Mouse (Mus musculus) hindbrain, embryonic 14.5 days (tissue): Measurements from ENCODE around the gene Marveld3. TPM values are rescaled to one million over a fixed set of nuclear protein-coding genes. Genes with fewer than 3 reads are reported as not detected.

Source experiments
- ATAC-seq: fragments of 200-750 bp; cut with Nextera tagmentation; 2 replicates; pipeline ENCODE4 v1.8.0; 2017; ENCODE audit warnings: moderate number of reproducible peaks, mild to moderate bottlenecking, moderate TSS enrichment, moderate library complexity; ENCODE audit not compliant: low FRiP score
- DNase-seq: peaks from one replicate; pipeline ENCODE4 v3.0.0-alpha.2; 2015; ENCODE audit warnings: low spot score
- H3K27ac ChIP-seq: fragments of 300-500 bp; sonication (generic); 2 replicates; pipeline ENCODE4 v1.5.1; 2014; ENCODE audit warnings: mild to moderate bottlenecking, moderate library complexity
- H3K27me3 ChIP-seq: fragments of 300-500 bp; sonication (generic); 2 replicates; pipeline ENCODE4 v1.6.1; 2014; ENCODE audit warnings: mild to moderate bottlenecking, low read length, mixed read lengths; ENCODE audit not compliant: control insufficient read depth, insufficient read depth
- H3K36me3 ChIP-seq: fragments of 300-500 bp; sonication (generic); replicated peaks from 2 replicates; pipeline ENCODE4 v1.6.1; 2014; ENCODE audit not compliant: control insufficient read depth, insufficient read depth
- H3K4me1 ChIP-seq: fragments of 300-500 bp; sonication (generic); replicated peaks from 2 replicates; pipeline ENCODE4 v1.6.1; 2014; ENCODE audit warnings: antibody characterized with exemption, low read length, mixed read lengths; ENCODE audit not compliant: control insufficient read depth, insufficient read depth
- H3K4me2 ChIP-seq: fragments of 300-500 bp; sonication (generic); replicated peaks from 2 replicates; pipeline ENCODE4 v1.6.1; 2014; ENCODE audit warnings: mild to moderate bottlenecking, moderate library complexity
- H3K4me3 ChIP-seq: fragments of 300-500 bp; sonication (generic); replicated peaks from 2 replicates; pipeline ENCODE4 v1.5.1; 2014; ENCODE audit warnings: mild to moderate bottlenecking, low read length
- H3K9ac ChIP-seq: fragments of 300-500 bp; sonication (generic); 2 replicates; pipeline ENCODE4 v1.6.1; 2014
- H3K9me3 ChIP-seq: fragments of 300-500 bp; sonication (generic); 2 replicates; pipeline ENCODE4 v1.6.1; 2016; ENCODE audit warnings: low read length; ENCODE audit not compliant: control insufficient read depth
- WGBS: fragments of 180-500 bp; shearing (Covaris S2); extraction: QIAGEN DNeasy Blood & Tissue Kit; methylation state at CpG from one replicate; pipeline ENCODE4 v1.1.7; 2014; 5-methylcytosine and 5-hydroxymethylcytosine counted together
- polyA plus RNA-seq: library from polyadenylated mRNA; unstranded; fragments of >200 nt; fragmentation: Nextera tagmentation; extraction: Ambion mirVana; gene quantifications from 2 replicates; pipeline ENCODE4 v1.2.1, GENCODE M21; 2014

The Marveld3 gene
- polyA plus RNA-seq, 1 experiment from 2014 or later, result 0.83 TPM

- Histone ChIP-seq H3K27me3 (no peaks in the 10 kb centered on the region), H3K4me1 (0 out of 2 replicates have a peak, but pooled peaks cover 6% of the 10 kb centered on the region), H3K4me2 (no peak overlapping the region), H3K36me3 (no peaks in the 10 kb centered on the region), H3K9ac (no peak overlapping the region), H3K27ac (no peak overlapping the region), H3K9me3 (peaks cover 14% of the 10 kb centered on the region), H3K4me3 (no peak overlapping the region)
- 75% methylated on average over 6 of the region's 6 CpGs for WGBS
- DNase-seq (no peak), ATAC-seq (no peak)
Measured at GRCm38 (mm10) chr8:109979339-109979738, 17.3 kb upstream of the Marveld3 start.

DNA sequence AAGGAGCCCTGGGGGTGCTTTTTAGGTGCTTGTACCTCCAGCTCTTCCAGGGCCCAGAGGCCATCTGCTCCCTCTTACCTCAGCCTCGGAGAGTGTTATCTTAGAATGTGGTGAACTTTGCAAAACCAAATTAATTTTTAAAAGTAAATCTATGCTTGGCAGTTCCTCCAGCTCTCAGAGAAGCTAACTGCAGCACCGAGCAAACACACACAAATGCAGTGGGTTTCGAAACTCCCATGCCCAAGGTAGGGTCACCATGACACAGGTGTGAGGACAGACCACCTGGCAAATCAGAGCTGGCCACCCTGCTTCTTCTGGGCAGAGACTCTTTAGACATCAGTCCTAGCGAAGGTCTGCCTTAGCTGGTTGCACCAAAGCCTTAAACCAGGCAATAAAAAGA, 10.9 kb upstream of the Marveld3 start:
- no peak for ATAC-seq
- Histone ChIP-seq H3K36me3 (no peaks in the 10 kb centered on the region), H3K4me1 (no peaks in the 10 kb centered on the region), H3K4me2 (no peak overlapping the region), H3K9me3 (peaks cover 14% of the 10 kb centered on the region), H3K27me3 (peaks cover 19% of the 10 kb centered on the region), H3K27ac (no peak overlapping the region), H3K9ac (no peak overlapping the region), H3K4me3 (no peak overlapping the region)
- DNase-seq, result no peak
- WGBS, result 91% methylated on average over 4 of the region's 4 CpGs

DNA sequence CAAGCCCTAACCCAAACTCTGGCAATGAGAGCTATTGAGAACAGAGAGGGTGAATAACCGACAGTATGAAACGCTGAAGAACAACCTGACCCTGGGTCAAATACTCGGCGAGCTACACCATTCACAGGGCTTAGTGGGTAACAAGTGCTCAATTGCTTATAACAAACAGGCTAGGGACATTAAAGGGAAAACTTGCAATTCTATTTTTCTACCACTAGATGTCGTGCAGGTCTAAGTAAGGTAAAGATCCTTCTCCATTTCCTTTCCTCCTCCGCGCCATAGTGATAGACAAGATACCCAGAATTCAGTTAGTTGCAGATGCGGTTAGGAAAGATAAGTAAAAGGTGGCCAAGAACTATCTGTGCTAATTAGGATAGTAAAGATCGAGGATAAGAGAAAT, 8.3 kb upstream of the Marveld3 start:
- H3K27me3 ChIP-seq, result peaks cover 19% of the 10 kb centered on the region
- no peak overlapping the region for H3K27ac ChIP-seq
- DNase-seq, result peak; percentile 85
- 6% methylated on average over 9 of the region's 9 CpGs for WGBS
- no peak overlapping the region for H3K4me2 ChIP-seq
- H3K9ac ChIP-seq, result no peak overlapping the region
- H3K9me3 ChIP-seq, result peaks cover 1% of the 10 kb centered on the region; the same call in 1 of the 2 replicates
- ATAC-seq, result 0 out of 2 replicates have a peak, but pooled peaks have one; percentile 24
- no peaks in the 10 kb centered on the region for H3K36me3 ChIP-seq
- H3K4me1 ChIP-seq, result no peaks in the 10 kb centered on the region
- H3K4me3 ChIP-seq, result no peak overlapping the region

GRCm38 (mm10) chr8:109968837-109969236, 6.8 kb upstream of the Marveld3 start:
- H3K9me3 ChIP-seq, result no peaks in the 10 kb centered on the region
- no peak for DNase-seq
- WGBS, result 60% methylated on average over 10 of the region's 10 CpGs
- ATAC-seq, result no peak
- H3K27me3 ChIP-seq, result peaks cover 19% of the 10 kb centered on the region
- H3K4me2 ChIP-seq, result no peak overlapping the region
- H3K4me3 ChIP-seq, result no peak overlapping the region
- no peaks in the 10 kb centered on the region for H3K36me3 ChIP-seq
- no peaks in the 10 kb centered on the region for H3K4me1 ChIP-seq
- H3K9ac ChIP-seq, result no peak overlapping the region
- no peak overlapping the region for H3K27ac ChIP-seq

DNA sequence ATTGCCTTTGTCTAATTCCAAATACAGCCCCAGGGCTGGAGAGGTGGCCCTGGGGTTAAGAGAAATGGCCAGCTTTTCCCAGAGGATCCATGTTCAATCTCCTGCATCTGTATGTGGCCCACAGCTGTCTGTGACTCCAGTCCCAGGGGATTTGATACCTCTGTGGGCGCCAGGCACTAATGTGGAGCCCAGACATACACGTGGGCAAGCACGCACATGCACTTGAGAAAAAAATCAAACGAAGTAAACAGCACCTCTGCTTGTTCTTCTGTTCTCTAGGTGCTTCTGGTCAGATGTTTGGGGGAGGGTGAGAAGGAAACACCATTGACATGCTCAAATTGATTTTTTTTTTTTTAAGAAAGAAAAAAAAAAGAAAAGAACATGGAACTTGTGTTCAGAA, 2.1 kb upstream of the Marveld3 start:
- ATAC-seq, result no peak
- peaks cover 36% of the 10 kb centered on the region for H3K27me3 ChIP-seq

DNA sequence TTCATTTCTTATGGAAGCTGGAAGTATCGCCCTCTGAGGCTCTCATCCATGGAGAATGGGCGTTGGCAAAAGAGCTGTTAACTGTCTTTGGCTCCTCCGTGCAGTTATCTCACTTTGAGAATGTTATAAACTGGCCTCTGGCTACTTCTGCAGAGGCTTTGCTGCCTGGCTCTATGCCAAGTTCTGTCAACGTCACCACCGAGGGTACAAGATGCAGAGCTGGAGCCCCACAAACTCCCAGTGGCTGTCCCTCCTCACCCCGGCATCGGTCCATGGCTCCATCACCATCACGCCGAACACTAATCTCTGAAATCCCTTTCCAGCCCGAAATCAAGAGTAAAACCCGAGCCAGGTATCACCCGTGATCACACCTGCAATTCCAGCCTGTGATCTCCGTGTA, 1.4 kb upstream of the Marveld3 start:
- Histone ChIP-seq H3K27ac (no peak overlapping the region), H3K4me2 (no peak overlapping the region), H3K4me1 (0 out of 2 replicates have a peak, but pooled peaks cover 4% of the 10 kb centered on the region), H3K4me3 (no peak overlapping the region), H3K27me3 (peaks cover 31% of the 10 kb centered on the region), H3K9ac (no peak overlapping the region), H3K9me3 (no peaks in the 10 kb centered on the region), H3K36me3 (no peaks in the 10 kb centered on the region)
- ATAC-seq (no peak), DNase-seq (no peak)
- 74% methylated on average over 13 of the region's 13 CpGs for WGBS

More for the DNA sequence above, 2.1 kb upstream of the Marveld3 start:
- Histone ChIP-seq H3K9me3 (no peaks in the 10 kb centered on the region), H3K4me2 (no peak overlapping the region), H3K9ac (no peak overlapping the region), H3K4me1 (0 out of 2 replicates have a peak, but pooled peaks cover 4% of the 10 kb centered on the region), H3K4me3 (no peak overlapping the region), H3K27ac (no peak overlapping the region), H3K36me3 (no peaks in the 10 kb centered on the region)
- no peak for DNase-seq
- WGBS, result 73% methylated on average over 4 of the region's 4 CpGs

- Histone ChIP-seq H3K4me1 (0 out of 2 replicates have a peak, but pooled peaks cover 4% of the 10 kb centered on the region), H3K27me3 (peaks cover 27% of the 10 kb centered on the region), H3K27ac (no peak overlapping the region), H3K9ac (no peak overlapping the region), H3K36me3 (no peaks in the 10 kb centered on the region), H3K9me3 (no peaks in the 10 kb centered on the region), H3K4me3 (no peak overlapping the region), H3K4me2 (no peak overlapping the region)
- DNase-seq, result no peak
- no peak for ATAC-seq
- 80% methylated on average over 9 of the region's 9 CpGs for WGBS
Measured at GRCm38 (mm10) chr8:109962896-109963295, 893 bp upstream of the Marveld3 start.

DNA sequence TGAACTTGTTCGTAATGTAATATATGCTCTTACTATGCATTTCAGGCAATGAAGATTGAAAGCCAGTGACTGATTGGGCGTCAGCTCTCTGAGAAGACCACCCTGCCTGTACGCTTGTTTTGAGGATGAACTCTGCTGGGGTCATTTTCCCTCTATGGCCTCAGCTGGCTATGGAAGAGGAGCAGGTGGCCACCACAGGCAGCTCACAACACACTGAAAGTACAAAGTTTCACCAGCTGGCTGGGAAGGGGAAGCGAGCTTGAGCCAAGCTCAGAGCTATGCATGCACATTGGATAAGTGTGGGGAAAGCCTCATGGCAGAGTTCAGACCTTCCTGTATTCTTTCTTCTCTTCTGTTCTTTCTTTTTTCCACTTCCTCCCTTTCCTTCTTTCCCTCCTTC, 2.9 kb downstream of the Marveld3 start:
- 65% methylated on average over 4 of the region's 4 CpGs for WGBS
- peaks cover 27% of the 10 kb centered on the region for H3K27me3 ChIP-seq
- ATAC-seq, result no peak

GRCm38 (mm10) chr8:109958036-109958655, 3.9 kb downstream of the Marveld3 start:
- no peak overlapping the region for H3K27ac ChIP-seq
- H3K4me1 ChIP-seq, result peaks cover 19% of the 10 kb centered on the region
- peaks cover 24% of the 10 kb centered on the region for H3K27me3 ChIP-seq
- H3K4me2 ChIP-seq, result no peak overlapping the region
- WGBS, result 43% methylated on average over 11 of the region's 12 CpGs
- H3K4me3 ChIP-seq, result no peak overlapping the region
- H3K36me3 ChIP-seq, result no peaks in the 10 kb centered on the region
- ATAC-seq (no peak), DNase-seq (no peak)
- no peak overlapping the region for H3K9ac ChIP-seq
- H3K9me3 ChIP-seq, result no peaks in the 10 kb centered on the region

More for the DNA sequence above, 2.9 kb downstream of the Marveld3 start:
- Histone ChIP-seq H3K4me2 (no peak overlapping the region), H3K9me3 (no peaks in the 10 kb centered on the region), H3K4me3 (no peak overlapping the region), H3K36me3 (no peaks in the 10 kb centered on the region), H3K4me1 (peaks cover 17% of the 10 kb centered on the region), H3K9ac (no peak overlapping the region), H3K27ac (no peak overlapping the region)
- DNase-seq, result no peak
